Mouse (Mus musculus) liver, postnatal 0 days (tissue): ENCODE measurements at regions not wholly inside any gene's neighbourhood (a gene's known extent, or its start where the extent isn't known, plus 50 kb on each side); places are given as distances from the start of the nearest gene placed in this dataset.

Source experiments
- CTCF ChIP-seq: sonication (generic); IDR thresholded peaks from 2 replicates; pipeline ENCODE4 v1.5.1; 2016; ENCODE audit warnings: antibody characterized with exemption, low read depth
- EP300 ChIP-seq: IDR thresholded peaks from 2 replicates; pipeline ENCODE4 v1.6.1; 2016; ENCODE audit warnings: antibody characterized with exemption, low read depth, mild to moderate bottlenecking

DNA sequence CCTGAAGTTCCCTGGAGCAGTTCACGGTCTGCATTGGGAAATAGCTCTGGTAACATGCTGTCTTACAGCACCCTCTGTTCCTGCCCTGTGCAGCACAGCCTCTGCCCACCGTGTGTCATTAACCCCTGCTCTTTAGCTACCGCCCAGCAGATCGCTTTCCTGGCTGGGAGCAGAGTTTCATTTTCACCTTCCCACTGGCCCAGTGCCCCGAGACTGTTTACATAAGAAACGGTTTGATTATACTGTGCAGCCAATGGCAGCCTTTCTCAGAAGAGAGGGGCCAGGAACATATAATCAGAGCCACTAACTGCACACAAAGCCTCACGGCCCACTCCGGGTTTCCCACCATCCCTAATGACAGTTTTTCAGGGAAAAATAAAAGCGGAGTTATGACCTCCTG lies 108.3 kb upstream of the Ptpn1 start:
- TF ChIP-seq CTCF = peak; percentile 24
- peak; percentile 83 for TF ChIP-seq EP300
